Mouse (Mus musculus) olfactory bulb, adult 2 months (tissue): ENCODE results near the gene Plk5.

Source experiments
- CTCF ChIP-seq: fragments of 200-500 bp; IDR thresholded peaks from 2 replicates; pipeline ENCODE4 v1.5.1; 2012; ENCODE audit warnings: low read depth, mild to moderate bottlenecking, low read length, moderate library complexity; ENCODE audit not compliant: insufficient read depth
- POLR2A ChIP-seq: fragments of 200-500 bp; IDR thresholded peaks from 2 replicates; pipeline ENCODE4 v1.6.1; 2012; ENCODE audit warnings: mild to moderate bottlenecking, low read depth, low read length, moderate library complexity; ENCODE audit not compliant: insufficient read depth

DNA sequence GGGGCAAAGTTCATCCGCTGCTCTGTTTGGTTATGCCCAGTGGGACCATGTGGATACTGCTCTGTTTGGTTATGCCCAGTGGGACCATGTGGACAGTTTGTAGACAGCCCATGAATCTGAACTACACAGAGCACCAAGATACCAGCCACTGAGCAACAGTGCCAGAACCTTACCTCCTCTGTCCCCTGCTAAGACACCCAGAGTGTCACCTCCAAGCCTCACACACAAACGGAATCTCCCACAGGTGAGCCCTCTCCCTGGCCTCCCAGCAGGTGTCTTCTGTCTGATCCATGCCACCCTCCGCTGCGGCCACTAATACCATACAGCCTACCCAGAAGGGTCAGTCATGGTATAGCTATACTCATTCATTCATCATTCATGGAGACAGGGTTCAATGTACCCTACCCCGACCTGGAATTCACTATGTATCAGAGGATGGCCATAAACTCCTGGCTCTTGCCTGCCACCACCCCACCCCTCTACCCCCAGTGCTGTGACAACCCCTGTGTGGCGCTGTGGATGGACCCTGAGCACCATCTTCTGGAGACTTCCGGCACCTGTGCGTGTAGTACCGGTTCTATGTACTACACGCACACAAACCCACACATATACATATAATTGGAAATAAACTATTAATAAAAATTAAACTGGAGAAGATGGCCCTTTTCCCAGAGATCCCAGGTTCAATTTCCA is 49.4 kb downstream of the Plk5 start:
- TF ChIP-seq POLR2A (no peak), CTCF (no peak)
